Mouse (Mus musculus): Measurements from ENCODE around the gene Gm10778. TPM values are rescaled to one million over a fixed set of nuclear protein-coding genes. Genes with fewer than 3 reads are reported as not detected.
"Not testable (repeated sequence)": the region's sequence is repeated elsewhere in the genome, so short reads cannot be mapped to it uniquely, and the experiment has no call there.

Gene Gm10778
- polyA plus RNA-seq, 1 experiment from 2014 or later = 6.7 TPM

DNA sequence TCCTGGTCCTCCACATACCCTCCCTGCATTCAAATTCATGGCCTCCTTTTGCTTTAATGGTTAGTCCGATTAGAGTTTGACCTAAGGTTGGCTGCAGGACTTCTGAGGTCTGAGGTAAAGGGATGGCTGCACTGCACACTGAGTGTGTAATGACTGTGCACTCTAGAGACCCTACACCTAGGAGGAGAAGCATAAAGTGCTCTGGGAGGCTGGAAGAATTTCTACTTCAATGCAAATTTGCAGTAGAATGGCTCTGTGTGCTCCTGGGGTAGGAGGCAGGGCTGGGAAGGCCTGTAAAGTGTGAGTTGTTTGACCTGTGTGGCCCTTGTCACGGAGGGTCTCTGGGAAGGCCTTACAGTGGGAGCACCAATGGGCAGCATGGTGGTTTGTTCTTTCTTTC is 7.3 kb downstream of the Gm10778 start:
- no peak for ATAC-seq (ENCODE audit: low FRiP score)
- Histone ChIP-seq H3K27ac (ENCODE audit: low read depth, low read length) (no peak overlapping the region), H3K9me3 (ENCODE audit: control insufficient read depth, low read length) (peaks cover 19% of the 10 kb centered on the region), H3K4me1 (ENCODE audit: control insufficient read depth, insufficient read depth, low read length) (no peaks in the 10 kb centered on the region), H3K27me3 (ENCODE audit: control insufficient read depth, insufficient read depth, low read length) (no peaks in the 10 kb centered on the region), H3K4me2 (no peak overlapping the region), H3K36me3 (ENCODE audit: control insufficient read depth, insufficient read depth, low read length) (peaks cover 6% of the 10 kb centered on the region), H3K4me3 (ENCODE audit: low read depth, low read length) (no peak overlapping the region), H3K9ac (ENCODE audit: low read length) (no peak overlapping the region)
- peak; percentile 70 for DNase-seq (ENCODE audit: low spot score, missing footprints)
- WGBS = 96% methylated on average over 2 of the region's 2 CpGs

DNA sequence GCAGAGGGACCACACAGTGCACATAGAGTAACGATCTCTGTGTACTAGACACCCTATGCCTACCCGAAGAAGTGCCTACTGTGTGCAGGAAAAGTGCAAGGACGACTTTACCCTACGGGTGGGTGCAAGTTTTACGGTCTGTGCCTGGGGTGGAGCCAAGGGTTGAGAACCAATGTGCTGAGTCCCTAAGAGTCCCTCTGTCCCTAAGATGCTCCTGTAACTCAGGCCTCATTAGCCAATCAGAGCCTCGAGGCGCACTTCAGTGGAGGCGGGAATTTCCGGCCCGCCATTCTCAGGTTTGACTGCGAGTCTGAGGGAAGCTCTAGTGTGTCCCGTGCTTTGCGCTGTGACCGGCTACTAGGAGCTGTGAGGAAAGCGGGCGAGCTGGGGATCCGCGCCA is 38.3 kb downstream of the Gm10778 start:
- not testable (repeated sequence) for ATAC-seq (ENCODE audit: low FRiP score); H3K9me3 ChIP-seq (ENCODE audit: control insufficient read depth, low read length); H3K27ac ChIP-seq (ENCODE audit: low read depth, low read length); DNase-seq (ENCODE audit: low spot score, missing footprints); H3K9ac ChIP-seq (ENCODE audit: low read length); H3K4me1 ChIP-seq (ENCODE audit: control insufficient read depth, insufficient read depth, low read length); H3K4me3 ChIP-seq (ENCODE audit: low read depth, low read length); H3K36me3 ChIP-seq (ENCODE audit: control insufficient read depth, insufficient read depth, low read length); H3K27me3 ChIP-seq (ENCODE audit: control insufficient read depth, insufficient read depth, low read length); H3K4me2 ChIP-seq
- no CpG with 5 or more reads among the region's 18 CpGs for WGBS

DNA sequence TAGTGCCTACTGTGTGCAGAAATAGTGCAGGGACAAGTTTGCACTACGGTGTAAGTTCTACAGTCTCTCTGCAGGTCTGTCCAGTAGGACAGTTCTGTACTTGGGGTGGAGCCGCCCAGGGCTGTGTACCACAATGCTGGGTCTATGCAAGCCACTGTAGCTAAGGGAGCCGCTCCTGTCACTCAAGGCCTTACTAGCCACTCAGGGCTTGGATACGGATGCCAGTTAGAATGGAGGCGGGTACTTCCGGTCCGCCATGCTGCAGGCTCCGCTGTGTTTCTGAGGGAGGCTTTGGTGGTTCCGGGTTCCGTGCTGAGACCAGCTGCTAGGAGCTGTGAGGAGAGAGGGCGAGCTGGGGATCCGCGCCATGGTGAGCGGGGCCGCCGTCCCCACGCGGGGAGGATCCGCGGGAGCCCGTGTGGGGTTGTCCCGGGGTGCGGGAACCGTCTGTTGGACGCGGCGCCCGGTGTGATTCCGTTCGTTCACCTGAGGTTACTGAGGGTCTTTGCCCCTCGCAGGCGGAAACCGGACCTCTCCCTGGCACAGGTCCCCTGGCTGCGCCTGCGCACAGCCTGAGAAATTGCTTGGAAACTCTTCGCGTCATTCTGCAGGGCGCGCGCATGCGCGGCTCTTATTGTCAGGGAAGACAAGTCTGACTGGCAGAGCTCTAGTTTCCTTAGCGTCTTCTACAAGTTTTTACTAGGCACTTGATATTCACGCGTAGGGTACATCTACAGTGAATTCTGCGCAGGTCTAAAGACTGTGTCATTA is 55.9 kb downstream of the Gm10778 start, which contains the start of gene Zfp433:
TSS of gene Zfp433 (plus strand) at position 295 of the 771 bp plus-strand sequence.
- H3K27me3 ChIP-seq (ENCODE audit: control insufficient read depth, insufficient read depth, low read length); H3K4me3 ChIP-seq (ENCODE audit: low read depth, low read length); H3K36me3 ChIP-seq (ENCODE audit: control insufficient read depth, insufficient read depth, low read length); H3K27ac ChIP-seq (ENCODE audit: low read depth, low read length); H3K9ac ChIP-seq (ENCODE audit: low read length); H3K9me3 ChIP-seq (ENCODE audit: control insufficient read depth, low read length); H3K4me2 ChIP-seq; DNase-seq (ENCODE audit: low spot score, missing footprints); H3K4me1 ChIP-seq (ENCODE audit: control insufficient read depth, insufficient read depth, low read length): not testable (repeated sequence)
- peak; percentile 100 for ATAC-seq (ENCODE audit: low FRiP score)
- no CpG with 5 or more reads among the region's 46 CpGs for WGBS

Other genes with a start within 250 kb of the Gm10778 start
- 6.6 and 6.9 TPM in 2 replicates for gene Nfic, start 193.4 kb upstream of the Gm10778 start, polyA plus RNA-seq (2014; fragmentation: Nextera tagmentation; extraction: Ambion mirVana)
- 10.0 and 13.1 TPM in 2 replicates for gene Celf5, start 166.3 kb upstream of the Gm10778 start, polyA plus RNA-seq (2014; fragmentation: Nextera tagmentation; extraction: Ambion mirVana)
- gene Ncln, start 152.7 kb upstream of the Gm10778 start, polyA plus RNA-seq (2014; fragmentation: Nextera tagmentation; extraction: Ambion mirVana) = 40.4 and 44.5 TPM in 2 replicates
- 0.37 and 0.43 TPM in 2 replicates for gene S1pr4, start 148.9 kb upstream of the Gm10778 start, polyA plus RNA-seq (2014; fragmentation: Nextera tagmentation; extraction: Ambion mirVana)
- 1.1 and 1.4 TPM in 2 replicates for gene Gna15, start 124.8 kb upstream of the Gm10778 start, polyA plus RNA-seq (2014; fragmentation: Nextera tagmentation; extraction: Ambion mirVana)
- 55.8 and 59.3 TPM in 2 replicates for gene Gna11, start 103.9 kb upstream of the Gm10778 start, polyA plus RNA-seq (2014; fragmentation: Nextera tagmentation; extraction: Ambion mirVana)
- gene Aes, start 89.6 kb upstream of the Gm10778 start, polyA plus RNA-seq (2014; fragmentation: Nextera tagmentation; extraction: Ambion mirVana) = 306 and 325 TPM in 2 replicates
- gene Tle2, start 74.5 kb upstream of the Gm10778 start, polyA plus RNA-seq (2014; fragmentation: Nextera tagmentation; extraction: Ambion mirVana) = 6.0 and 6.2 TPM in 2 replicates
- 4.6 and 6.0 TPM in 2 replicates for gene Tle6, start 48.0 kb upstream of the Gm10778 start, polyA plus RNA-seq (2014; fragmentation: Nextera tagmentation; extraction: Ambion mirVana)
- 0.47 and 0.89 TPM in 2 replicates for gene BC025920, start 42.8 kb upstream of the Gm10778 start, polyA plus RNA-seq (2014; fragmentation: Nextera tagmentation; extraction: Ambion mirVana)
- gene Sirt6, start 21.3 kb upstream of the Gm10778 start, polyA plus RNA-seq (2014; fragmentation: Nextera tagmentation; extraction: Ambion mirVana) = 36.6 and 38.9 TPM in 2 replicates
- 4.2 and 4.6 TPM in 2 replicates for gene Ankrd24, start 20.5 kb upstream of the Gm10778 start, polyA plus RNA-seq (2014; fragmentation: Nextera tagmentation; extraction: Ambion mirVana)
- gene Zfp433, start 55.8 kb downstream of the Gm10778 start, polyA plus RNA-seq (2014; fragmentation: Nextera tagmentation; extraction: Ambion mirVana) = 19.7 and 22.9 TPM in 2 replicates
- 17.8 and 20.4 TPM in 2 replicates for gene Gm3055, start 122.1 kb downstream of the Gm10778 start, polyA plus RNA-seq (2014; fragmentation: Nextera tagmentation; extraction: Ambion mirVana)
- gene Gm4767, start 163.1 kb downstream of the Gm10778 start, polyA plus RNA-seq (2014; fragmentation: Nextera tagmentation; extraction: Ambion mirVana) = 3.6 and 4.2 TPM in 2 replicates
- gene Gm32687, start 214.9 kb downstream of the Gm10778 start, polyA plus RNA-seq (2014; fragmentation: Nextera tagmentation; extraction: Ambion mirVana) = 13.1 and 13.7 TPM in 2 replicates

Data from midbrain, embryonic 11.5 days (tissue).